In genomic region chr8:60220946-60221345, GRCm38 (mm10) we compare ENCODE assay signal across 26 mouse cellular contexts.
DNase-seq lines count a peak whose midpoint lies in the region; ATAC-seq and TF ChIP-seq lines count a peak whose summit lies in the region.
"Had no signal": no experiment of that assay in that cellular context is flagged by ENCODE, and none has a peak within 500 bp of the region (broad histone marks: within the 10 kb centered on the region; RNA-seq: fewer than 3 reads in every experiment).

No protein-coding gene starts in this region.

- no peak for ATAC-seq in embryonic facial prominence, embryonic 11.5 days (replicated peaks; ENCODE audit: insufficient number of reproducible peaks, low FRiP score, low TSS enrichment, low read depth)
- no peak for ATAC-seq in midbrain, embryonic 14.5 days (ENCODE audit: low FRiP score, low TSS enrichment)
- no peak for ATAC-seq in midbrain, postnatal 0 days (ENCODE audit: low FRiP score)
- ATAC-seq: activated CD4-positive, CD25-positive, alpha-beta regulatory T cell, adult 4 months; CD4-positive, CD25-positive, alpha-beta regulatory T cell, adult 4 months; forebrain, embryonic 13.5 days; forebrain, embryonic 15.5 days; forebrain, postnatal 0 days; Patski had no signal

- H3K4me1 ChIP-seq in embryonic facial prominence, embryonic 11.5 days (ENCODE audit: control insufficient read depth, insufficient read depth, low read length), result no peaks in the 10 kb centered on the region
- no peaks in the 10 kb centered on the region for H3K4me1 ChIP-seq in embryonic facial prominence, embryonic 10.5 days
- no peaks in the 10 kb centered on the region for H3K4me1 ChIP-seq in midbrain, embryonic 14.5 days (ENCODE audit: control insufficient read depth, insufficient read depth, low read length)
- H3K4me1 ChIP-seq in midbrain, postnatal 0 days (ENCODE audit: insufficient read depth, low read length), result no peaks in the 10 kb centered on the region
- H3K4me1 ChIP-seq: embryonic facial prominence, embryonic 12.5 days; embryonic facial prominence, embryonic 15.5 days; forebrain, embryonic 13.5 days; forebrain, embryonic 15.5 days had no signal

- H3K27me3 ChIP-seq in embryonic facial prominence, embryonic 11.5 days (ENCODE audit: control insufficient read depth, insufficient read depth, low read length), result no peaks in the 10 kb centered on the region
- H3K27me3 ChIP-seq in embryonic facial prominence, embryonic 10.5 days (replicated peaks; ENCODE audit: low read depth, poor library complexity, severe bottlenecking), result no peaks in the 10 kb centered on the region
- H3K27me3 ChIP-seq in midbrain, embryonic 14.5 days (ENCODE audit: control insufficient read depth, insufficient read depth, low read length), result no peaks in the 10 kb centered on the region
- no peaks in the 10 kb centered on the region for H3K27me3 ChIP-seq in midbrain, postnatal 0 days (ENCODE audit: insufficient read depth, low read length)
- H3K27me3 ChIP-seq: CH12.LX; embryonic facial prominence, embryonic 12.5 days; embryonic facial prominence, embryonic 15.5 days; forebrain, embryonic 13.5 days; forebrain, embryonic 15.5 days; Patski had no signal

- no peak overlapping the region for H3K9ac ChIP-seq in embryonic facial prominence, embryonic 11.5 days (replicated peaks; ENCODE audit: low read length)
- H3K9ac ChIP-seq in midbrain, embryonic 14.5 days (replicated peaks; ENCODE audit: low read length), result no peak overlapping the region
- H3K9ac ChIP-seq in midbrain, postnatal 0 days (replicated peaks; ENCODE audit: low read length, poor library complexity, severe bottlenecking), result no peak overlapping the region
- H3K9ac ChIP-seq: embryonic facial prominence, embryonic 12.5 days; embryonic facial prominence, embryonic 15.5 days; forebrain, embryonic 13.5 days; forebrain, embryonic 15.5 days; forebrain, postnatal 0 days had no signal

- H3K4me3 ChIP-seq in embryonic facial prominence, embryonic 11.5 days (ENCODE audit: low read depth, low read length), result no peak overlapping the region
- H3K4me3 ChIP-seq in embryonic facial prominence, embryonic 10.5 days, result no peak overlapping the region
- H3K4me3 ChIP-seq in midbrain, embryonic 14.5 days (replicated peaks; ENCODE audit: low read depth, low read length), result no peak overlapping the region
- no peak overlapping the region for H3K4me3 ChIP-seq in midbrain, postnatal 0 days (ENCODE audit: low read depth, low read length)
- H3K4me3 ChIP-seq: embryonic facial prominence, embryonic 12.5 days; embryonic facial prominence, embryonic 15.5 days; erythroblast, embryonic 14.5 days; forebrain, embryonic 13.5 days; forebrain, embryonic 15.5 days had no signal

- no peaks in the 10 kb centered on the region for H3K36me3 ChIP-seq in embryonic facial prominence, embryonic 11.5 days (replicated peaks; ENCODE audit: control insufficient read depth, insufficient read depth, low read depth, low read length)
- no peaks in the 10 kb centered on the region for H3K36me3 ChIP-seq in embryonic facial prominence, embryonic 10.5 days (replicated peaks)
- no peaks in the 10 kb centered on the region for H3K36me3 ChIP-seq in midbrain, embryonic 14.5 days (ENCODE audit: control insufficient read depth, insufficient read depth, low read length)
- no peaks in the 10 kb centered on the region for H3K36me3 ChIP-seq in midbrain, postnatal 0 days (ENCODE audit: insufficient read depth, low read length)
- H3K36me3 ChIP-seq: embryonic facial prominence, embryonic 12.5 days; embryonic facial prominence, embryonic 15.5 days; forebrain, embryonic 15.5 days; G1E had no signal

- no peaks in the 10 kb centered on the region for H3K9me3 ChIP-seq in embryonic facial prominence, embryonic 11.5 days (replicated peaks; ENCODE audit: control insufficient read depth, low read length)
- H3K9me3 ChIP-seq in embryonic facial prominence, embryonic 10.5 days, result no peaks in the 10 kb centered on the region
- H3K9me3 ChIP-seq in midbrain, embryonic 14.5 days (ENCODE audit: control insufficient read depth, low read length), result no peaks in the 10 kb centered on the region
- no peaks in the 10 kb centered on the region for H3K9me3 ChIP-seq in midbrain, postnatal 0 days (ENCODE audit: low read length)
- H3K9me3 ChIP-seq: embryonic facial prominence, embryonic 12.5 days; embryonic facial prominence, embryonic 15.5 days; forebrain, embryonic 13.5 days; forebrain, embryonic 15.5 days; G1E had no signal

- TF ChIP-seq CTCF in midbrain, postnatal 0 days (IDR thresholded peaks at IDR 0.05), result no peak

- DNase-seq in embryonic facial prominence, embryonic 11.5 days (ENCODE audit: low spot score), result peak; percentile 2
- DNase-seq in embryonic facial prominence, embryonic 10.5 days (ENCODE audit: low spot score), result no peak
- DNase-seq in midbrain, embryonic 14.5 days, result peak; percentile 21
- no peak for DNase-seq in midbrain, postnatal 0 days (ENCODE audit: low spot score)
- peak; percentile 57 for DNase-seq in retina, postnatal 1 day
- no peak for DNase-seq in urinary bladder, postnatal 10 days (ENCODE audit: low spot score)
- DNase-seq: adrenal gland, adult 8-10 months; adrenal gland, postnatal 14 days; adrenal gland, postnatal 36 days; B cell, adult 2 months; cerebellum, adult 11-12 months; cerebellum, adult 2 months; cerebellum, adult 9-10 months; cerebellum, postnatal 10 days; cerebellum, postnatal 25 days; forebrain, postnatal 0 days had no signal

- no peak overlapping the region for H3K4me2 ChIP-seq in embryonic facial prominence, embryonic 11.5 days (ENCODE audit: low read depth, low read length)
- H3K4me2 ChIP-seq in midbrain, embryonic 14.5 days (ENCODE audit: low read length), result no peak overlapping the region
- H3K4me2 ChIP-seq in midbrain, postnatal 0 days (ENCODE audit: low read depth, low read length, poor library complexity, severe bottlenecking), result no peak overlapping the region
- H3K4me2 ChIP-seq: embryonic facial prominence, embryonic 12.5 days; embryonic facial prominence, embryonic 15.5 days; forebrain, embryonic 13.5 days; forebrain, embryonic 15.5 days had no signal

- no peak overlapping the region for H3K27ac ChIP-seq in embryonic facial prominence, embryonic 11.5 days (replicated peaks; ENCODE audit: low read depth, low read length)
- H3K27ac ChIP-seq in embryonic facial prominence, embryonic 10.5 days (replicated peaks), result no peak overlapping the region
- no peak overlapping the region for H3K27ac ChIP-seq in midbrain, embryonic 14.5 days (replicated peaks; ENCODE audit: low read depth, low read length)
- H3K27ac ChIP-seq in midbrain, postnatal 0 days (ENCODE audit: low read depth, low read length), result no peak overlapping the region
- H3K27ac ChIP-seq: embryonic facial prominence, embryonic 12.5 days; embryonic facial prominence, embryonic 15.5 days; forebrain, embryonic 13.5 days; forebrain, embryonic 15.5 days had no signal

- 73% methylated on average over 2 of the region's 2 CpGs for WGBS in embryonic facial prominence, embryonic 11.5 days
- 82% methylated on average over 2 of the region's 2 CpGs for WGBS in embryonic facial prominence, embryonic 10.5 days
- 66% methylated on average over 2 of the region's 2 CpGs for WGBS in midbrain, embryonic 14.5 days
- 60% methylated on average over 2 of the region's 2 CpGs for WGBS in midbrain, postnatal 0 days

Comparison
In these comparisons a context has a peak if more than half of its experiments do, and no peak if none do; other contexts are left out.
1. DNase-seq: peak in embryonic facial prominence, embryonic 11.5 days (single experiment), midbrain, embryonic 14.5 days (single experiment) and retina, postnatal 1 day (single experiment); none in embryonic facial prominence, embryonic 10.5 days (single experiment), midbrain, postnatal 0 days (single experiment) and urinary bladder, postnatal 10 days (single experiment).